Mouse (Mus musculus) lung, postnatal 0 days (tissue): ENCODE measurements around the gene Gm17617.

Experiments
- CTCF ChIP-seq: IDR thresholded peaks from 2 replicates; pipeline ENCODE4 v1.5.1; 2016; ENCODE audit warnings: antibody characterized with exemption, mild to moderate bottlenecking
- EP300 ChIP-seq: IDR thresholded peaks from 2 replicates; pipeline ENCODE4 v1.6.1; 2016; ENCODE audit warnings: antibody characterized with exemption, mild to moderate bottlenecking, control low read depth

DNA sequence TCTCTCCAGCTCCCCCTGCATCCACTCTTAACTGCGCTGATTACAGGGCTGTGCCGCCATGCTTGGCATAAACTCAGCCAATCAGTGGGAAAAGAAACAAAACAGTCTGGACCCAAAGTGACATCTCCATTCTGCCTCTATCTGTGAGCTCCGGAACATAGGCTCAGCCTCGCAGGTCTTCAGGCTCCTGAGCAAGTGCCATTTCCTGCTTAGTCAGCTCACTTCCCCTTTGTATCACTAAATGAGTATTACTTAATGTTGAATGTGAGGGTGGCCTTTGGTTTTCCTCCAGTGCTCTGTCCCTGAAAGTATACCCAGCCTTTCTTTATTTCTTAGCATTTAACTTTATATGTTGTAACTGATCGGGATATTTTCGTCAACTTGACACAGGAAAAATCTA lies 8.4 kb downstream of the Gm17617 start:
- TF ChIP-seq CTCF (no peak), EP300 (no peak)
